Mouse (Mus musculus): Measurements from ENCODE around the gene Mcm10.

Gene Mcm10

DNA sequence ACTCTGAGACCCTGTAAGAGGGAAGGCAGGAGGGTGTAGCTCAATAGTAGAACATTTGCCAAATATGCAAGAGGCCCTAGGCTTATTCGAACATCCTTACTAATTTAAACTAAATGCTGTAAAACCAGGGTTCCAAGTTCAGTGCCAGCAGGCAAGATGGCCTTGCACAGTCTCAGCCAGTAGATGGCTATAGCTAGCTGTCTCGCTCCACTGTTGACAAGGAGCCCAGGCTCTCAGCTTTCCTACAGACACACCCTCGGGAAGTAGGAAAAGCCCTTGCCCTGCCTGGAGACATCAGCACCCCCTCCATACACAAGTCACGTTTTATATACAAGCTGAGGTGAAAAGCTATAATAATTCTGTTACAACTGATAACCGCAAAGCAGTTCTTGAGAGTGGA is 20.1 kb upstream of the Mcm10 start:
- no peak for DNase-seq (ENCODE audit: low read depth, low spot score)

DNA sequence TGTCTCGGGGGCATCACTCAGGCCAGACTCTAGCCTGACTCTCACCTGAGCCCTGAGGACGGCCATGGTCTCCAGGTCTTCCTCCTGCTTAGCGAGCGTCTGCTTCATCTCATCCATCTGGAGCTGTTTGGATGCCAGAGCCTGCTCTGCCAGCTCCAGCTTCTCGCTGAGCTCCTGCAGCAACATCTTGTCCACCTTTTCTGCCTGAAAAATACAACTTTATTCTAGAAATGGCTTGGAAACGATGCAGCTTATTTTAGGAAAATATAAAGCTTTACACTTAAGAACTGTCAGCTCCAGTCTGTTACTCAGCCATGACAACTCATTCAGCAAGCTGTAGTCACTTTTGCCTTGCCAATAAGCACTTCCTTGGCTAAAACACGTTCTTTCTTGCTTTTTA is 18.6 kb upstream of the Mcm10 start:
- DNase-seq (ENCODE audit: low read depth, low spot score), result no peak

DNA sequence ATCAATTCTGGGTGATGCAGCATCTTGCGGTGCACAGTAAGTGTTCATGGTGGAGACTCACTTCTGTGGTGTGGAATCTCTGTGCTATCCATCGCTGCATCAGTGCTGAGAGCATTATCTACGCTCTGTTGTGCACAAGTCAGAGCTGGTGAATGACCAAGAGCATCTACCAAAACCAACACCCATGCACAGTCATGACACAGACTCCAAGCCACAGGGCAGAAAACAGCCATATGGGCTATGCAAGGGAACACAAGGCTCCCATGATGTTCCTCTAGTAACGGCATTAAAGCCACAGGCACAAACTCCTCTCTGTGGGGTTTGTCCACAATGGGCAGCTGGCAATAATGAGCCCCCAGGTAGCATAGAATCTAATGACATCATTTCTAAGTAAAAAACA is 17.2 kb upstream of the Mcm10 start:
- DNase-seq (ENCODE audit: low read depth, low spot score), result no peak

DNA sequence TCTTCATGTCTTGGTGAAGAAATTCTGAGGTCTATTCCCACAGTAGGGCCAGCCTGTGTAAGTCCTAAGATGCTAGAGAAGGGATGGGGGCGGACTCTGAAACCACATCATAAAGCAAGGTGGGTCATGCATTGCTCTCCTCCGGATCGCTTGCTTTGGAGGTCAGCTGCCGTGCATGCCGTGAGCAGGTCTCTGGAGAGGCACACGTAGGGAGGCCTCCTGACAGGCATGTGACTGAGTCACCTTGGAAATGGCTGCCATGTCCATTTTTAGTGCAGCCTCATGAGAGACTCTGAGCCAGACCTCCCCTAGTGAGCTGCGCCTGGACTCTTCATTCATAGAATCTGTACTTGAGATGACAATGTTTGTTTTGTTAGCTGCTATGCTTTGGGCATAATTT is 15.5 kb upstream of the Mcm10 start:
- peak; percentile 45 for DNase-seq (ENCODE audit: low read depth, low spot score)

DNA sequence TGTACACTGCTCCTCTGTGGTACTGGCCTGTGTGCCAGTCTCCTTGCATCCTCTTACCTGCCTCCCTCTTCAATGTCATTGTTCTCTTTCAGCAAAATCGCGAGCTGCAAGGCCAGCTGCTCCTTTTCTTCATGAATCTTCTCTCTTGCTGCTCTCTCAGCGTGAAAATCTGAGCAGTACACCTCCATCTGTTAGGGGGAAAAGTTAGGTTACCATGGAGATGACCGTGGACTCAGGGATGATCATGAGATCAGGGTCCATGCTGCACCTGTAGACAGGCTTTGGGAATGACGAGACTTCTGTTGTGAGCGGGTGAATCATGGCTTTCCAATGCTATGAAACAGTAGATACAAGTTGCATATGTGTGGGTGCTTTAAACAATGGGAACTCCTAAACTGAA is 14.5 kb upstream of the Mcm10 start:
- DNase-seq (ENCODE audit: low read depth, low spot score), result peak; percentile 39

DNA sequence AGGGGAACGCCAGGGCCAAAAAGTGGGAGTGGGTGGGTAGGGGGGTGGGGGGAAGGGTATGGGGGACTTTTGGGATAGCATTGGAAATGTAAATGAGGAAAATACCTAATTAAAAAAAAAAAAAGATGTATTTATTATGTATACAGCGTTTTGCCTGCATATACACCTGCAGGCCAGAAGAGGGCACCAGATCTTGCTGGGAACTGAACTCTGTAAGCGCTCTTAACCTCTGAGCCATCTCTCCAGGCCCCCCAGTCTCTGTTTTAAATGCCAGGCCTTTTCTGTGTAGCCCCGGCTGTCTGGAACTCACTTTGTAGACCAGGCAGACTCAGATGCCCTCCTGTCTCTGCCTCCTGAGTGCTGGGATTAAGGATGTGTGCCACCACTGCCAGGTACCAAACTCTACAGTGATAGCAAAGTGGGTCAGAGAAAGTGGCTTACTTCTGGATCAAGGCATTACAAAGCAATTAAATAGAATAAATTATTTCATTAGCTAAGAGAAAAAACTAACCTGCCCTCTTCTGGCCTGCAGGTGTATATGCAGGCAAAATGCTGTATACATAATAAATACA is 12.7 kb upstream of the Mcm10 start:
- peak; percentile 83 for DNase-seq (ENCODE audit: low read depth, low spot score)

DNA sequence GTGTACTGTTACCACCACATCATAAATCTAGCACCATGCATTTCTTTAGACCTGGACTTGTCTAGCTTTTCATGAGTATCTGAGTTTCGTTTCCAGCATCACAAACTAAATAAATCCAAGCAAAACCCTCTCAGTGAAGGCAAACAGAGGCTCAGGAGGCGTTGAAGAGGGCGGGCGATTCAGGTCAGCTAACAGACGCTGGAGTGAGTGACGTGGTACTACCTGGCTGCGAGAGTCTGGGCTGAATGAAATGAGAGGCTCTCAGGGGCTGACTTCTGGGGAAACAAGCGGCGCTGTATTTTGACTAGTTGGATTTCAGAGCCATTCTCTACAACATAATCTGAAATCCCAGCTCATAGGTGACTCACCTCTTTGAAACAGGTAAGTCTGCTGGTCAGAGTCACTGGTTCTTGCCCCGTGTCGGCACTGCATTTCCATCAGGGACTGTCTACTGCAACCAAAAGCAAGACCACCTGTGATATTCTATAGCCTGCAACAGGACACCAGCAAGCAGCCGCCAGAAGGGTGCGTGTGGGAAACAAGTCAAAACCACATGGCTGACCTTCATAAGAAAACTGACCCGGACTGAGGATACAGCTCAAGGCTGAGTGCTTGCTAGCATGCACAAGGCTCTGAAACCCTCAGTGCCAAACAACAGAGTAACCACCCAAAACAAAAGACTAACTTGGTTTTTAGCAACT is 11.3 kb upstream of the Mcm10 start:
- DNase-seq (ENCODE audit: low read depth, low spot score), result no peak

DNA sequence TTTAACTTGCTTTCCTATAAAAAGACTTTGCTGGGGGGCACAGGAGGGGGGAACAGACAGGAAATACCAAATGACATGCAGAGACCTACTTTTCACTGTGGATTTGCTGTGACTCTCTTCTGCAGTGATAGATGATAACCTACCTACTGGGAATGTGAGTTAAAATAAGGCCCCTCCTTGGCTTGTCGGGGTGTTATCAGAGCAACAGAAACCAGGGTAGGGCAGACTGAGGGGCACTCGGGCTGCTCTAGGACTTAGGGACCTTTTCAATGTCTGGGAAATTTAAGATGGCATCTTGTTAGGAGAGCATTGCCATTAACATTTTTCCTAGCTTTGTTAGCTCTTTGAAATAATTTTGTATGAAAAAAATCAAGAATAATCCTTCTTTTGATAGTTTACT is 10.7 kb upstream of the Mcm10 start:
- no peak for DNase-seq (ENCODE audit: low read depth, low spot score)

DNA sequence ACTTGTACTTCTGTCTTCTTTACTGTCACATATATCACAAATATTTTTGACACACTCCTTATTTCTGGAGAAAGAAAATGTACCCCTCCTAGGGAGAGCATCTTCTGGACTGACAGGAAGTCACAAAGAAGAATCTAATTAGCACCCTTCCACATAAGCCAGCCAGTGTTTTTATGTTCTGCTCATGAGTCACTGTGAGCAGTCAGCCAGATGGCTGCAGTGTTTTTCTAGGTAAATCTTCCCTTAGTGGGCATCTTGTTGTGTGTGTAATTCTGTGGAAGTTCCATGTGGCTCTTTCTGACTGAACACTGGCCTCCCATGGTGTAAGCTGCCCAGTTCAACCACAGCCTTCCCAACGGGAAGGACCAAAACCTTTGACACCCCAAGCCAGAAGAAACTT is 7.1 kb upstream of the Mcm10 start:
- DNase-seq (ENCODE audit: low read depth, low spot score), result no peak

DNA sequence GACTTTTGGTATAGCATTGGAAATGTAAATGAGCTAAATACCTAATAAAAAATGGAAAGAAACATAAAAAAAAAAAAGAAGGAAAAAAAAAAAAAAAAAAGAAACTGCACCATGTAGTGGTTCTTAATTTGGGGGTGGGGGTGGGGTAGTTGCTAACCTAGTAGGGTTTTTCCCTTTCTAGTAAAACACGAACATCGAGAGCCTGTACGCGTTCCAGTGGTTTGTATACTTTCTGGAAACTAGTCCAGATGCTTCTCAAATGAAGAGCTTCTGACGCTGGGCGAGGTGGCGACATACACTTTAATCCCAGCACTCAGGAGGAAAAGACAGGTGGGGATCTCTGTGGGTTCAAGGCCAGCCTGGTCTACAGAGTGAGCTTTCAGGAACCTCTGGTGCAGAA is 4.3 kb upstream of the Mcm10 start:
- DNase-seq (ENCODE audit: low read depth, low spot score), result no peak

DNA sequence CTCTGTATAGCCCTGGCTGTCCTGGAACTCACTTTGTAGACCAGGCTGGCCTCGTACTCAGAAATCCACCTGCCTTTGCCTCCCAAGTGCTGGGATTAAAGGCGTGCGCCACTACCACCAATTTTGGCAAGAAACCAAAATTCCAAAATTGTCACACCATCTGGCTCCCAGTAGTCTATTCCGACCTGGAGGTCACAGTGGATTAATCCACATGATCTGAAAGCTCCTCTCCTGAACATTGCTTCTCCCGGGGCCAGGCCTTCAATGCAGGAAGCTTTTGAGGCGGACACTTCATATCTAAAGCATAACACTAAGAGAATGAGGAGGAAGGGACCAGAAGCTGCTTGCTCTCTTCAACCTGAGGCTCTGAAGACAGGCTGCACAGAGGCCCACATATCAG is 2.9 kb upstream of the Mcm10 start:
- DNase-seq (ENCODE audit: low read depth, low spot score), result no peak

DNA sequence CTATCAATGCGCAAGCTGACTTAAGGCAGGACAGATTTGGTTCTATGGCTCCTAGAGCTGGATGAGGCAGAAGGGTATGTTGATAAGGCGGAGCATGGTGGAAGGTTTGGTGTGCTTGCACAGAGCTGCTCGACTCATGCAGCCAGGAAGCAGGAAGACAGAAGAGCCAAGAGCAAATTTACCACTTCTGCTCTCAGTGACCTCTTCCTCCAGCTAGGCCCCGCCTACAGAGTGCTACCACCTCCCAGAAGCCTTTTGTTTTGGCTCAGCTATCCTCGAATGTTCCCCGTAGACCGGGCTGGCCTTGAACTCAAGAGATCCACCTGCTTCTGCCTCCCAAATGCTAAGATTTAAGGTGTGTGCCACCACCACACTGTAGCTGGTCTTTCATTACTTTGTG is 2.0 kb upstream of the Mcm10 start:
- DNase-seq (ENCODE audit: low read depth, low spot score), result peak; percentile 88

DNA sequence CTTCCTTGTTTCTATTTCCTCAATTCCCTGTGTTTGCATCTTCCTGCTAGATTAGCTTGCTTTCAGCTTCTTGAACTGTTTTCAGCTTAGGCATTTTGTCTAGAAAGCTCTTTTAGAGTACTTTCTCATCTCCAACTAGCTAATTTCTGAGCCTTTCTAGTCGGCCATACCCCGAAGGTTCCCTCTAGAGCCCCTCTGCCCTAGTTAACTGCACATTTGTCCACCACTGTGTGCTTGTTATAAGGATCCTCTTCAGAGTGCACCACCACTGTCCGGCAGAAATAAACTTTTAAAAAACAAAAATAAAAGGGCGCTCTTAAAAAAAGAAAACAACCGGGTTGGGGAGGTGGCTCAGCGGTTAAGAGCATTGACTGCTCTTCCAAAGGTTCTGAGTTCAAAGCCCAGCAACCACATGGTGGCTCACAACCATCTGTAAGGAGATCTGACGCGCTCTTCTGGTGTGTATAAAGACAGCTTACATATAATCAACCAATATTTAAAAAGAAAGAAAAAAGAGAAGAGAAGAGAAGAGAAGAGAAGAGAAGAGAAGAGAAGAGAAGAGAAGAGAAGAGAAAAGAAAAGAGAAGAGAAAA is 597 bp downstream of the Mcm10 start:
- no peak for DNase-seq (ENCODE audit: low read depth, low spot score)

DNA sequence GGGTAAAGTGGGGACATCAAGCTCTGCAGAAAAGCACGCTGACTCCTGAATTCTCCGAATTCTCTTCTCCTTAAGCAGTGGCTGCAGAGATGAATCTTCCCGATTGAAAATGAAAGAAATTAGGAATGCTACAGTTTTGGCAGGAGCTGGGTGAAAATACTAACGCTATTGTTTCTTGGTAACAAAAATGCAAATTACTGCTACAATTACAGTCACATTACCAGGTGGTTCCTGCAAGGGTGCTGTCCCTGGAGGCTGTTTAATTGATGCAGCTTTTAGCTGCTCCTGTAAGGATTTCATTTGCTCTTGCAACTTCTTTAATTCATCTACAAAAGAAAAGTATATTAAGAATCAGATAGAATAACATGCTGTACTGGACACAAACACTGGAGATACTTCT is 5.5 kb downstream of the Mcm10 start:
- DNase-seq (ENCODE audit: low read depth, low spot score), result no peak

DNA sequence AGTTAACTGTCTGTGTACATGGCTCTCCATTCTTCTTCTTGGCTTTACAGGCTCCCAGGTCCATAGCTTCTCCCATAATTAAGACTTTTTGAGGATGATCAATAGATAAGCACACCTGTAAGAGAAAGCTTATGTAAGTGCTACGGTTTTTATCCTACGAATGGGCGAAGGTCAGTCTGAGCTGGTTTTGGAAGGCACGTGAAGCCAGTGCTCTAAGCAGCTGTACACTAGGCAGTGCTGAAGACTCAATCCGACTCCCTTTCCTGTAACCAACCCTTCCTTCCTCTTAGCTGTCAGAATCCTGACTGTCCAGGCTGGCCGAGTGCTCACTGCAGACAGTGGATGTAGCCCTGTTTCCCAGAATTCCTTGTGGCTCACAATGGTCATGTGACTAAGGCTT is 11.3 kb downstream of the Mcm10 start:
- no peak for DNase-seq (ENCODE audit: low read depth, low spot score)

DNA sequence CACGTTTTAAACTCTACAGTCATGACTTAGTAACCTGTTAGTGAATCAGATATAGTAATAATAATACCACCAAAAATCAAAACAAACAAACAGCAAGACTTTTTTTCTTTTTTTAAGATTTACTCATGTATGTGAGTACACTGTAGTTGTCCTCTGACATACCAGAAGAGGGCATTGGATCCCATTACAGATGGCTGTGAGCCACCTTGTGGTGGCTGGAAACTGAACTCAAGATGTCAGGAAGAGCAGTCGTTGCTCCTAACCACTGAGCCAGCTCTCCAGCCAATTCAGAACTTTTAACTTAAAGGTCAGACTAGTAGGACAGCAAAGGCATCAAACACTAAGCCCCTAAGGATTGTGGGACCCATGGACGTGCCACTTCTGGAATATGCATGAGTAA is 13.7 kb downstream of the Mcm10 start:
- DNase-seq (ENCODE audit: low read depth, low spot score), result no peak

DNA sequence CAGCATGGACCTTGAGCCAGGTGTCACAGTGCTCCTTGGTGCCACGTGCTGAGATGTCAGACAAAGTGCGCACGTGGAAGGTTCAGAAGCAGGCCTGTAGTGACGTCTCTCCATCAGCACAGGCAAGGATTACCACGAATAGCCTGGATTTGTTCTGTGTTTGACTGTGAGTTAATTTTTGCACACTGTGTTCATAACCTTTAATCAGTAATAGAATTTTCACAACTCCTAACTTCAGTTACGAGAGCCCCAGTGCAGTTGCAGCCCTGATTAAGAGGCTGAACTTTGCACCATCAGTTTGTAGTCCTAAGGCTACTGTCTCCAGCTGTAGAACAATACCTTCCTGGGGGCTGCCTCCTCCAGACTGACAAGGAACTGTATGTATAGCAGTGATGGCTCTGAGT is 16.2 kb downstream of the Mcm10 start:
- no peak for DNase-seq (ENCODE audit: low read depth, low spot score)

DNA sequence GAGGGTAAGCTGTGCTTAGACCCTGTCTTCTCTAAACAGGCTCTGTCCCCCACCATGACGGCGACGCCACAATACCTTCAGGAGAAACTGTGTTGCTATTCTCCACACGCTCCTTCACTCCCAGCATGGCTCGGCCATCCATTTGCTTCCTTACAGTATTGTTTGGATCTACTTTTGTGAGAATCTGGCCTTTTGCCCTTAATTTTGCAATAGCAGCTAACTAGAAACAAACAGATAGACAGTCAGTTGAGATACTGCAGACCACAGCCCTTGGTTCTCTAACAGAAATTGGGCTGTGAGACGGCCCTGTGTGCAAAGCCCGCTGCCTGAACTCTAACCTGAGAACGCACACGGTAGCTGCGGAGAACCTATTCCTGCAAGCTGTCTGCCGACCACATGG is 16.9 kb downstream of the Mcm10 start:
- DNase-seq (ENCODE audit: low read depth, low spot score), result no peak

DNA sequence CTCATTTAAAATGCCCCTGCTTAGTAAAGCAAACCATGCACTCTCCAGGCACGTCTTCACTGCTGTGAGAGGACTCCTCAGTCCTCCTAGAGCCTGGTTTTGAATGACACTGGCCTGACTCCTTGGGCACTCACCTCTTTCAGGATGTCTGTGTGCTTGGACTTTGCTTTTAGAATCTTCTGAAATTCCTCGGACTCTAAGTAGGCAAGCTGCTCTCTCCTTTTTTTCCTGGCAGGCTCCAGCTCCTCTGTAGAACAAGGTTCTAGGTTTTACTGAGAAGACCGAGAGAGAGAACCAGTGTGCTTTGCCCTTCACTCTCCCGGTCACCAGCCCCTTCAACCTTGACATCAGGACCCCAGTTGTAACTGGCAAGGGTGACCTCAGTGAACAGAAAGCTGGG is 18.2 kb downstream of the Mcm10 start:
- no peak for DNase-seq (ENCODE audit: low read depth, low spot score)

DNA sequence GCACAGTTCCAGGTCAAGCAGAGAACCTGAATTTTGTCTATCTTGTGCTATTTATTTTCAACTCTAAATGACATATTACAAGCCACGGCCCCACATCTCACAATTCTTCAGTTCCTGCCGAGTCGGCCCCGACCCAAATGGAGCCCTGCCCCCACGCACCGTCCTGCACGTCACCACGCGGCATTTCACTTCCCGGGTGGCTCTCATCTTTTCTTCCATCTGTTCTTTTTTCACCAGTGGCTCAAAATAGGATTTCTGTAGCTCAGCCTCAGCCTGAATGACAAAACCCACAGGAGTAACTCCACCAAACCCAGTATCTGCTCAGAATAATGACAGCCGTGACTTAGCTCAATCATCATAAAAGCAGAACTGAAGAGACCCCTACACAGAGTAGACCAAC is 19.0 kb downstream of the Mcm10 start:
- no peak for DNase-seq (ENCODE audit: low read depth, low spot score)

DNA sequence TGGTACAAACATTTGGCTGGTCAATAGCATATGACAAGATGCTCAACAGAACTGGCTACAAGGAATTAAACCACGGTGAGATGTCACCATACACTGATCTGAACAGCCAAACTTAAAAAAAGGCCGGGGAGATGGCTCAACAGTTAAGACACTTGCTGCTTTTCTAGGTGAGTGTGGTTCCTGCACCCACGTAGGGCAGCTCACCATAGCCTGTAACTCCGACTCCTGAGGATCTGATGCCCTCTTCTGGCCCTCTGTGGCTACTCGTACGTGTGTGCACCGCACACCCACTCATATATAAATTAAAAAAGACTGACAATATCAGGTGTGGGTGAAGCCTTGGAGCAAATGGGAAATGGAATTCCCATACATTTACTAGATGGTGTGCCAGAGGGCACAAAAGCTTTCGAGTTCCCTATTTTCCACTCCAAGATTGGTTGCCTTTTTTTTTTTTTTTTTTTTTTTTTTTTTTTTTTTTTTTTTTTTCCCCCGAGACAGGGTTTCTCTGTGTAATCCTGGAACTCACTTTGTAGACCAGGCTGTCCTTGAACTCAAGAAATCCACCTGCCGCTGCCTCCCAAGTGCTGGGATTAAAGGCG is 23.7 kb downstream of the Mcm10 start:
- DNase-seq (ENCODE audit: low read depth, low spot score), result peak; percentile 48

DNA sequence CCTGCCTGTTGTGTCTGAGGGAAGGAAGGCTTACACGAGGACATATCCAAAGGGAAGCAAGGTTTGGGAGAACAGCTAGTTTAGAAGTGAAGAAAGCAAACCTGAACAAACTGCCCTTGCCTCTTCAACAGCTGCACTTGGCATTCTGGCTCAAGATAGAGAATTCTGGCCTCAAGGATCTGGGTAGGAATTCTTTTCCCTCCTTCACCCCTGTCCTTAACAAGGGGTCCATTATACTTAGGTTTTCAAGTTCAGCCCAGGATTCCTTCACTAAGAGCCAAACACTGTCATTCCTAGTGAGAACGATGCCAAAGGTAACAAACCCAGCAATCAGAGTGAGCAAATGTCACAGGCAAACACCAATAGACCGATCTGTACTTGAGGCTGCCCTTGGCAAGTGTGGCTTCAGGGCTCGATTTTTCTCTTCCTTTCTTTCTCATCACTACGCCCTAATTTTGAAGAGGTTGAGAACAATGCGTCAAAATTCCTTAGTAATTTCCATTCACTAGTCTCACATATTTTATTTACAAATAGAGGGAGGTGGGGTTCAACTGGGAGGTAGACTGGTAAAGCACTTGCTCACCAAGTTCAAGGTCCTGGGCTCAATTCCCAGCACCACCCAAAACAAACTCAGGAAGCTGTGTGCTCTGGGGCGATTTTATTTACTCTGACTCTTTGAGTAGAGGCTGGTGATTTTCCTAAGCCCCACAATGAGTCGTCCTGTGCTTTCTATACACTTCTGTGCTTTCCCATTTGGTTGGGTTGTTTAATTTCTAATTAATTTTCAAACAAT is 25.0 kb downstream of the Mcm10 start:
- DNase-seq (ENCODE audit: low read depth, low spot score), result no peak

Data from R1 (cell line).